Mouse (Mus musculus): ENCODE measurements around the gene Myt1l.

Myt1l gene

GRCm38 (mm10) chr12:29528031-29528771 lies at the start of gene Myt1l:
Myt1l (plus strand) TSS chr12:29528384.
- CTCF ChIA-PET, result interaction anchor here in 1 of 4 experiments (0.6 kb wide), 1 partner anchor 41 kb away, joined by 4 read pairs; no protein-coding TSS in a partner anchor
- POLR2A ChIA-PET, result interaction anchor here in 2 of 4 experiments (0.7 to 1.1 kb wide), 2 partner anchors 9 to 45 kb away, joined by 3 read pairs; no protein-coding TSS in a partner anchor

GRCm38 (mm10) chr12:29486424-29487035 lies 41.7 kb upstream of the Myt1l start:
- POLR2A ChIA-PET, result no interaction called here
- CTCF ChIA-PET, result no interaction called here

GRCm38 (mm10) chr12:29526236-29526644 lies 1.9 kb upstream of the Myt1l start:
- ChIA-PET CTCF (interaction anchor here in 1 of 4 experiments (0.6 kb wide), 1 partner anchor 382 kb away, joined by 4 read pairs; no protein-coding TSS in a partner anchor), POLR2A (no interaction called here)

- POLR2A ChIA-PET, result no interaction called here
- CTCF ChIA-PET, result interaction anchor here in 2 of 4 experiments (0.6 to 0.7 kb wide), 5 partner anchors 42 to 721 kb away, joined by 4 read pairs; no protein-coding TSS in a partner anchor
Measured at GRCm38 (mm10) chr12:29527048-29527761, 979 bp upstream of the Myt1l start.

- ChIA-PET CTCF (interaction anchor here in 3 of 4 experiments (0.6 to 0.8 kb wide), 3 partner anchors 8 to 515 kb away, joined by 3 to 24 read pairs (median 4); no protein-coding TSS in a partner anchor), POLR2A (interaction anchor here in 3 of 4 experiments (0.6 kb wide), 3 partner anchors 412 to 881 kb away, joined by 3 read pairs; no protein-coding TSS in a partner anchor)
Measured at GRCm38 (mm10) chr12:29530241-29530725, 2.1 kb downstream of the Myt1l start.

GRCm38 (mm10) chr12:29530823-29531222 lies 2.6 kb downstream of the Myt1l start:
- ChIA-PET POLR2A (interaction anchor here in 3 of 4 experiments (0.6 kb wide), 3 partner anchors 413 to 882 kb away, joined by 3 read pairs; no protein-coding TSS in a partner anchor), CTCF (interaction anchor here in 2 of 4 experiments (0.6 to 0.8 kb wide), 2 partner anchors 266 to 515 kb away, joined by 4 to 24 read pairs; no protein-coding TSS in a partner anchor)

- CTCF ChIA-PET, result interaction anchor here in 1 of 4 experiments (0.6 kb wide), 1 partner anchor 27 kb away, joined by 3 read pairs; no protein-coding TSS in a partner anchor
Measured at GRCm38 (mm10) chr12:29533071-29533876, 5.1 kb downstream of the Myt1l start.

GRCm38 (mm10) chr12:29534326-29534725 lies 6.1 kb downstream of the Myt1l start:
- ChIA-PET POLR2A (interaction anchor here in 2 of 4 experiments (0.9 to 1.1 kb wide), 2 partner anchors 11 to 307 kb away, joined by 3 read pairs; no protein-coding TSS in a partner anchor), CTCF (no interaction called here)

More at GRCm38 (mm10) chr12:29533071-29533876, 5.1 kb downstream of the Myt1l start:
- POLR2A ChIA-PET, result interaction anchor here in 1 of 4 experiments (1.1 kb wide), 1 partner anchor 12 kb away, joined by 3 read pairs; no protein-coding TSS in a partner anchor

- CTCF ChIA-PET, result no interaction called here
- POLR2A ChIA-PET, result interaction anchor here in 1 of 4 experiments (0.9 kb wide), 1 partner anchor 306 kb away, joined by 3 read pairs; no protein-coding TSS in a partner anchor
Measured at GRCm38 (mm10) chr12:29534761-29535300, 6.6 kb downstream of the Myt1l start.

GRCm38 (mm10) chr12:29537916-29538315 lies 9.7 kb downstream of the Myt1l start:
- POLR2A ChIA-PET, result interaction anchor here in 2 of 4 experiments (0.6 to 0.7 kb wide), 2 partner anchors 9 to 345 kb away, joined by 3 read pairs; partner anchors contain the start of gene Myt1l (in 1 of the 2)
- CTCF ChIA-PET, result interaction anchor here in 1 of 4 experiments (0.6 kb wide), 1 partner anchor 490 kb away, joined by 12 read pairs; no protein-coding TSS in a partner anchor

GRCm38 (mm10) chr12:29538456-29538855 lies 10.3 kb downstream of the Myt1l start:
- ChIA-PET POLR2A (no interaction called here), CTCF (interaction anchor here in 1 of 4 experiments (0.6 kb wide), 2 partner anchors 8 to 491 kb away, joined by 3 to 12 read pairs; no protein-coding TSS in a partner anchor)

GRCm38 (mm10) chr12:29539106-29539505 lies 10.9 kb downstream of the Myt1l start:
- ChIA-PET CTCF (no interaction called here), POLR2A (no interaction called here)

GRCm38 (mm10) chr12:29540741-29541140 lies 12.6 kb downstream of the Myt1l start:
- POLR2A ChIA-PET, result no interaction called here
- CTCF ChIA-PET, result no interaction called here

GRCm38 (mm10) chr12:29546073-29546472 lies 17.9 kb downstream of the Myt1l start:
- POLR2A ChIA-PET, result no interaction called here
- CTCF ChIA-PET, result no interaction called here

- POLR2A ChIA-PET, result interaction anchor here in 1 of 4 experiments (0.7 kb wide), 1 partner anchor 806 kb away, joined by 3 read pairs; no protein-coding TSS in a partner anchor
- CTCF ChIA-PET, result no interaction called here
Measured at GRCm38 (mm10) chr12:29547112-29547511, 18.9 kb downstream of the Myt1l start.

- CTCF ChIA-PET, result no interaction called here
- POLR2A ChIA-PET, result no interaction called here
Measured at GRCm38 (mm10) chr12:29547755-29548154, 19.6 kb downstream of the Myt1l start.

- POLR2A ChIA-PET, result no interaction called here
- CTCF ChIA-PET, result no interaction called here
Measured at GRCm38 (mm10) chr12:29553138-29553537, 25.0 kb downstream of the Myt1l start.

- CTCF ChIA-PET, result no interaction called here
- POLR2A ChIA-PET, result no interaction called here
Measured at GRCm38 (mm10) chr12:29555718-29556117, 27.5 kb downstream of the Myt1l start.
